Mouse (Mus musculus): Measurements from ENCODE around the gene Gm3045. TPM values are rescaled to one million over a fixed set of nuclear protein-coding genes. Genes with fewer than 3 reads are reported as not detected.

Gm3045 gene
- not detected in 2 replicates for polyA plus RNA-seq (2011; ENCODE audit: insufficient read length, low read depth, missing spikeins)

- H3K4me1 ChIP-seq (ENCODE audit: control insufficient read depth, insufficient read depth, low read length), result no peaks in the 10 kb centered on the region
- no peak within 1 kb of the TSS for H3K4me3 ChIP-seq (ENCODE audit: insufficient read depth, low read length)
- no peak for TF ChIP-seq CTCF (IDR thresholded peaks at IDR 0.05; ENCODE audit: borderline replicate concordance, insufficient read depth, low read length)
- no peak for TF ChIP-seq POLR2A (IDR thresholded peaks at IDR 0.05; ENCODE audit: low read depth, low read length)
- no peak within 1 kb of the TSS for H3K27ac ChIP-seq (ENCODE audit: insufficient read depth, low read length)
Observed at GRCm38 (mm10) chr13:56426365-56426764, at the start of gene Gm3045. TSS of gene Gm3045 (plus strand) at chr13:56426594.

- no peaks in the 10 kb centered on the region for H3K4me1 ChIP-seq (ENCODE audit: control insufficient read depth, insufficient read depth, low read length)
- TF ChIP-seq POLR2A (IDR thresholded peaks at IDR 0.05; ENCODE audit: low read depth, low read length), result no peak
- TF ChIP-seq CTCF (IDR thresholded peaks at IDR 0.05; ENCODE audit: borderline replicate concordance, insufficient read depth, low read length), result no peak
- H3K4me3 ChIP-seq (ENCODE audit: insufficient read depth, low read length), result no peak overlapping the region
- H3K27ac ChIP-seq (ENCODE audit: insufficient read depth, low read length), result no peak overlapping the region
Observed at GRCm38 (mm10) chr13:56380855-56381685, 45.3 kb upstream of the Gm3045 start.

GRCm38 (mm10) chr13:56383406-56383805 lies 43.0 kb upstream of the Gm3045 start:
- TF ChIP-seq POLR2A (IDR thresholded peaks at IDR 0.05; ENCODE audit: low read depth, low read length) (no peak), CTCF (IDR thresholded peaks at IDR 0.05; ENCODE audit: borderline replicate concordance, insufficient read depth, low read length) (no peak)
- Histone ChIP-seq H3K4me1 (ENCODE audit: control insufficient read depth, insufficient read depth, low read length) (no peaks in the 10 kb centered on the region), H3K4me3 (ENCODE audit: insufficient read depth, low read length) (no peak overlapping the region), H3K27ac (ENCODE audit: insufficient read depth, low read length) (no peak overlapping the region)

GRCm38 (mm10) chr13:56386411-56386810 lies 40.0 kb upstream of the Gm3045 start:
- no peaks in the 10 kb centered on the region for H3K4me1 ChIP-seq (ENCODE audit: control insufficient read depth, insufficient read depth, low read length)
- H3K27ac ChIP-seq (ENCODE audit: insufficient read depth, low read length), result no peak overlapping the region
- no peak overlapping the region for H3K4me3 ChIP-seq (ENCODE audit: insufficient read depth, low read length)
- no peak for TF ChIP-seq CTCF (IDR thresholded peaks at IDR 0.05; ENCODE audit: borderline replicate concordance, insufficient read depth, low read length)
- no peak for TF ChIP-seq POLR2A (IDR thresholded peaks at IDR 0.05; ENCODE audit: low read depth, low read length)

- Histone ChIP-seq H3K4me1 (ENCODE audit: control insufficient read depth, insufficient read depth, low read length) (no peaks in the 10 kb centered on the region), H3K4me3 (ENCODE audit: insufficient read depth, low read length) (no peak overlapping the region), H3K27ac (ENCODE audit: insufficient read depth, low read length) (no peak overlapping the region)
- TF ChIP-seq CTCF (IDR thresholded peaks at IDR 0.05; ENCODE audit: borderline replicate concordance, insufficient read depth, low read length) (no peak), POLR2A (IDR thresholded peaks at IDR 0.05; ENCODE audit: low read depth, low read length) (no peak)
Observed at GRCm38 (mm10) chr13:56387374-56387773, 39.0 kb upstream of the Gm3045 start.

- H3K4me1 ChIP-seq (ENCODE audit: control insufficient read depth, insufficient read depth, low read length), result no peaks in the 10 kb centered on the region
- no peak overlapping the region for H3K4me3 ChIP-seq (ENCODE audit: insufficient read depth, low read length)
- TF ChIP-seq CTCF (IDR thresholded peaks at IDR 0.05; ENCODE audit: borderline replicate concordance, insufficient read depth, low read length), result no peak
- no peak for TF ChIP-seq POLR2A (IDR thresholded peaks at IDR 0.05; ENCODE audit: low read depth, low read length)
- no peak overlapping the region for H3K27ac ChIP-seq (ENCODE audit: insufficient read depth, low read length)
Observed at GRCm38 (mm10) chr13:56388042-56388441, 38.4 kb upstream of the Gm3045 start.

- Histone ChIP-seq H3K4me3 (ENCODE audit: insufficient read depth, low read length) (no peak overlapping the region), H3K27ac (ENCODE audit: insufficient read depth, low read length) (no peak overlapping the region), H3K4me1 (ENCODE audit: control insufficient read depth, insufficient read depth, low read length) (no peaks in the 10 kb centered on the region)
- TF ChIP-seq CTCF (IDR thresholded peaks at IDR 0.05; ENCODE audit: borderline replicate concordance, insufficient read depth, low read length) (no peak), POLR2A (IDR thresholded peaks at IDR 0.05; ENCODE audit: low read depth, low read length) (no peak)
Observed at GRCm38 (mm10) chr13:56397572-56397971, 28.8 kb upstream of the Gm3045 start.

- no peak overlapping the region for H3K27ac ChIP-seq (ENCODE audit: insufficient read depth, low read length)
- no peak overlapping the region for H3K4me3 ChIP-seq (ENCODE audit: insufficient read depth, low read length)
- TF ChIP-seq POLR2A (IDR thresholded peaks at IDR 0.05; ENCODE audit: low read depth, low read length), result no peak
- no peak for TF ChIP-seq CTCF (IDR thresholded peaks at IDR 0.05; ENCODE audit: borderline replicate concordance, insufficient read depth, low read length)
- peaks cover 7% of the 10 kb centered on the region for H3K4me1 ChIP-seq (ENCODE audit: control insufficient read depth, insufficient read depth, low read length)
Observed at GRCm38 (mm10) chr13:56401186-56401585, 25.2 kb upstream of the Gm3045 start.

- Histone ChIP-seq H3K27ac (ENCODE audit: insufficient read depth, low read length) (no peak overlapping the region), H3K4me1 (ENCODE audit: control insufficient read depth, insufficient read depth, low read length) (peaks cover 7% of the 10 kb centered on the region), H3K4me3 (ENCODE audit: insufficient read depth, low read length) (no peak overlapping the region)
- TF ChIP-seq POLR2A (IDR thresholded peaks at IDR 0.05; ENCODE audit: low read depth, low read length) (no peak), CTCF (IDR thresholded peaks at IDR 0.05; ENCODE audit: borderline replicate concordance, insufficient read depth, low read length) (no peak)
Observed at GRCm38 (mm10) chr13:56403381-56404086, 22.9 kb upstream of the Gm3045 start.
